Mouse (Mus musculus) heart, embryonic 10.5 days (tissue): ENCODE data around the gene Cxcr4. TPM values are rescaled to one million over a fixed set of nuclear protein-coding genes. Genes with fewer than 3 reads are reported as not detected.
A peak's percentile ranks its signal among the peaks of the same experiment; 100 is the strongest.

ENCODE experiments used
- DNase-seq: peaks from one replicate; pipeline ENCODE4 v3.0.0-alpha.2; 2017; ENCODE audit warnings: low spot score
- H3K27ac ChIP-seq: fragments of 300-500 bp; sonication (generic); 2 replicates; pipeline ENCODE4 v1.5.1; 2016; ENCODE audit warnings: mild to moderate bottlenecking
- H3K27me3 ChIP-seq: fragments of 300-500 bp; sonication (generic); 2 replicates; pipeline ENCODE4 v1.6.1; 2016; ENCODE audit warnings: mild to moderate bottlenecking; ENCODE audit not compliant: poor library complexity, insufficient read depth, severe bottlenecking
- H3K36me3 ChIP-seq: fragments of 300-500 bp; sonication (generic); 2 replicates; pipeline ENCODE4 v1.6.1; 2016; ENCODE audit warnings: mild to moderate bottlenecking, moderate library complexity
- H3K4me1 ChIP-seq: fragments of 300-500 bp; sonication (generic); 2 replicates; pipeline ENCODE4 v1.6.1; 2016; ENCODE audit warnings: mild to moderate bottlenecking
- H3K4me3 ChIP-seq: fragments of 300-500 bp; sonication (generic); 2 replicates; pipeline ENCODE4 v1.5.1; 2016; ENCODE audit warnings: mild to moderate bottlenecking, moderate library complexity
- H3K9me3 ChIP-seq: fragments of 300-500 bp; sonication (generic); 2 replicates; pipeline ENCODE4 v1.6.1; 2016; ENCODE audit warnings: mild to moderate bottlenecking, moderate library complexity
- WGBS: fragments of 180-500 bp; shearing (Covaris S2); methylation state at CpG from one replicate; pipeline ENCODE4 v1.1.7; 2016; 5-methylcytosine and 5-hydroxymethylcytosine counted together
- polyA plus RNA-seq: library from polyadenylated mRNA; unstranded; fragments of >200 nt; fragmentation: Nextera tagmentation; extraction: Ambion mirVana; gene quantifications from 2 replicates; pipeline ENCODE4 v1.2.1, GENCODE M21; 2016

Cxcr4 gene
- polyA plus RNA-seq: 1.2 and 1.7 TPM in 2 replicates

DNA sequence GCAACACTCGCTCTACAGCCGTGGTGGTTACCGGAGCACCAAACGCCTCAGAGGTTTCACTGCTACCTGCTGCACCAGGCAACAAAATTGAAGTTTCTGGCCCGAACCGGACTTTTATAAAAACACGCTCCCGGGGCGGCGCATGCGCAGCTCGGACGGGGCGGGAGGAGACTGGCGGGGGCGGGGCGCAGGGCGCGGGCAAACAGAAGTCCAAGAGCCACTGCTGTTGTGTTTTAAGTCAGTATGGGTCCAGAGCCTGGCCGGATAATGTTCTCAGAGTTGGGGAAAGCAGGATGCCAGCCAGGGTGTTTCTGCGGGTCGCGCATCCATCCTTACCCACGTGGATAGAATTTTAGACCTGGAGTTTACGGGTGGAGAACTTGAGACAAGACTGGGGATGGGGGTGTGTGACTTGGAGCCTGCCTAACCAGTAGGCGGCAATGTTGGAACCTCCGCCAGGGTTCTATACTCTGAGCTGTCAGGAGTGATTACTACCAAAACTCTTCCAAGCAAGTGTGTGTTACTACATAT lies at the start of gene Cxcr4:
TSS of gene Cxcr4 (minus strand) at position 83 of the 531 bp plus-strand sequence.
- DNase-seq: peak; percentile 90
- H3K27me3 ChIP-seq: peaks cover 52% of the 10 kb centered on the region
- WGBS: under 1% methylated on average over 27 of the region's 27 CpGs
- H3K27ac ChIP-seq: peak within 1 kb of the TSS; percentile 70
- no peaks in the 10 kb centered on the region for H3K9me3 ChIP-seq
- H3K4me3 ChIP-seq: peak within 1 kb of the TSS; percentile 66
- H3K36me3 ChIP-seq: peaks cover 4% of the 10 kb centered on the region; the same call in 1 of the 2 replicates
- peaks cover 24% of the 10 kb centered on the region for H3K4me1 ChIP-seq

DNA sequence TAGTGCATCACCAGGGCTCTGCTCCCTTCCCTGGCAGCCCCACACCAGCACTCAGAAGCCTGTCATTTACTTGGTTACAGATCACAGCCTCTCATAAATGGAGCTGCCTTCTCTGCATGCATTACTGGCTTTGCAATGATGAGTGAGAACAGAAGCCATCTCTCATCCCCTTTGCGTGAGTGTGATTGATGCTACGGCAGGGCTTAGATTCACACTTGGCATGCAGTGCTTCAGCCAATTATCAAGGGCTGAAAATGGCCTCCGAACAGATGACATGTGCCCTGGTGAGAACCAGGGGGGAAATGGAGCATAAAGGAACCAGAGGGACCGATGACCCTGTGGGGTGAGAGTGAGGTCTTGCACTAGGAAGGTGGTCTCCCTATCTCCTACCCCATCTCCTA lies 47.6 kb upstream of the Cxcr4 start:
- DNase-seq: no peak
- Histone ChIP-seq H3K9me3 (no peaks in the 10 kb centered on the region), H3K36me3 (no peaks in the 10 kb centered on the region), H3K27me3 (peaks cover 6% of the 10 kb centered on the region; the same call in 1 of the 2 replicates), H3K4me3 (no peak overlapping the region), H3K4me1 (peaks cover 29% of the 10 kb centered on the region), H3K27ac (no peak overlapping the region)
- 19% methylated on average over 4 of the region's 4 CpGs for WGBS

DNA sequence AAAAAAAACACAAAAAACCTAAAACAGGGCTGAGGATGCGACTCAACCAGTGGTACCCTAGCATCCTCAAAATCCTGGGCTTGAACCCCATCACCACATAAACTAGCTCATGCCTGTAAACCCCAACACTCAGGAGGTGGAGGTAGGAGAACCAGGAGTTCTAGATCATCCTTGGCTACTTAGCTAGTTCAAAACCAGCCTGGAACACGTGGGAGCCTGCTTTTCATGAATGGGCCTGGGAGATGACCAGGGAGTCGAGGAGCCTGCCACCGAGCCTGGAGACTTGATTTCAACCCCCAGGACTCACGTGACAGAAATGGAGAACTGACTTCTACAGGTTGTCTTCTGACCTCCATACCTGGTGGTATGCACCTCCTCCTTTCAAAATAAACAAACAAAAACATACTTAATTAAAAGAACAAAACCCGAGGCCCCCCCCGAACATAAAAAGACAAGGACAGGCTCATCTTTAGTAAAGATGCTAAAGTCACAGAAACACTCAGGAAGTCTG lies 45.2 kb upstream of the Cxcr4 start:
- Histone ChIP-seq H3K4me1 (peaks cover 14% of the 10 kb centered on the region; the same call in 1 of the 2 replicates), H3K36me3 (no peaks in the 10 kb centered on the region), H3K27ac (no peak overlapping the region), H3K4me3 (no peak overlapping the region), H3K9me3 (no peaks in the 10 kb centered on the region), H3K27me3 (peaks cover 6% of the 10 kb centered on the region; the same call in 1 of the 2 replicates)
- whole genome bisulfite sequencing: 77% methylated on average over 7 of the region's 7 CpGs
- no peak for DNase-seq

DNA sequence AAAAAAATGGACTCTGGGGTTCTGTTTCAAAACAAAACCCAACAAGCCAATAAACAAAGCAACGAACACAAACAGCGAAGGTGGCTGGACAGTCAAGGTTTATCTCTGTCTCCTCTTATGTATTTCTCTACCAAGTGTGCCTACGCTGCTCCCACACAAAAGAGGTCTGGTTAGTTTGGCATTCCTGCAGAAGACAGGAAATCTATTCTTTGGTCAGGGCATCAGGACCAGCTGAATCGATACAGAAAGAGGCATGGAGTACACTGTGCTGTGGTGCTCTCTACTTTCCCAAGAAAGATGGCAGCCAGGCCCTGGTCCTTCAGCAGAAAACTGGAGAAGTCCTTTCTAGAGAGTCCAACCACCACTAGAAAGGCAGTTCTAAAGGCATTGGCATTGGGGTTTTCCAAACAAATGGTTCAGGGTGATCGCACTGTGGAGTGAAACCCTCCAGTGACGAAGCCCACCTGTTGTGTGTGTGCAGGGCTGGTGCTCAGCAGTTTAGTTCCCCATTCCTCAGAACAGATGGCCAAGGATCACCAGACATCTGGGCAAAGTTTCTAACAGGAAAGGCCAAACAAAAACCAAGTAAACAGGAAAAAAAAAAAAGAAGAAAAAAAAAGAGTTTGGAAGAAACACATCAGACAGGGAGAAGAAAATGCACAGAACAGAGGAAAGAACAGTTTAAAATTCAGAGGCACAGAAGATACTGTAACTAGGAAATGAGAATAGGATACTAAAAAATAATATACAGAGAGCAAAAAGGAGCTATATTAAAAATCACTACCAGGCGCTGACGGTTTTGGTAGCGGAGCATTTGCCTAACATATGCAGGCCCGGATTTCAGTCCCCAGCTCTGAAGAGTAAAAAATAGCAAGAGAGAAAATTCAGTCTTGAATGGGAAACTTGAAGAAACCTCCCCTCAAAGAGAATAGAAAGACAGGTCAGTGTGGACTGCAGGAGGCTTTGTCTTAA lies 44.5 kb upstream of the Cxcr4 start:
- Histone ChIP-seq H3K27ac (no peak overlapping the region), H3K27me3 (peaks cover 6% of the 10 kb centered on the region; the same call in 1 of the 2 replicates), H3K36me3 (no peaks in the 10 kb centered on the region), H3K4me1 (peaks cover 14% of the 10 kb centered on the region; the same call in 1 of the 2 replicates), H3K9me3 (no peaks in the 10 kb centered on the region), H3K4me3 (no peak overlapping the region)
- WGBS: 86% methylated on average over 10 of the region's 10 CpGs
- no peak for DNase-seq

DNA sequence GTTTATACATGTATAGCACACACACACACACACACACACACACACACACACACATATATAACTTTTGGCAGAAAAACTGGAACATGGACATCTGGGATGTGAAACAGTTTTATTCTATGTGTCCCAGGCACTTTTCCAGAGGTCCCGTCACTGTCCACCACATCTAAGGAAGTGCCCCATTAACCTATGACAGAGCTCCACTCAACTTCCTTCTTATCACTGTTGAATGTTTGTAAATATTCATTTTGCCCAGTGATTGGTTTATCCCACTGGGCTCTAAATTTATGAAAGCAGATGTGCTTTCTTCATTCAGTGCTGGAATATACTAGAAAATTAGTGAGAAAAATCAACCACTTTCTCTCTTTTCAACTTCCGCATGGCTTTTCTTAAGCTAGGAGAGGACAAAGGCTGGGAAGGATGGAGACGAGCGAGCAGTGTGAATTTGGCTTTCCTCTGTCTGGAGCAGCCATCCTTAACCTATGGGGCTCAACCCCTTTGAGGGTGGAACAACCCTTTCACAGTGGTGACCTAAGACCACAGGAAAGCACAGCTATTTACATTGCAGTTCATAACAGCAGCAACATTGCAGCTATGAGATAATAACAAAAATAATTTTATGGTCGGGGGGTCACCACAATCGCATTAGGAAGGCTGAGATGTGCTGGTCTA lies 41.8 kb upstream of the Cxcr4 start:
- DNase-seq: no peak
- 76% methylated on average over 6 of the region's 6 CpGs for WGBS
- no peaks in the 10 kb centered on the region for H3K9me3 ChIP-seq
- H3K4me1 ChIP-seq: no peaks in the 10 kb centered on the region
- peaks cover 6% of the 10 kb centered on the region; the same call in 1 of the 2 replicates for H3K27me3 ChIP-seq
- H3K36me3 ChIP-seq: no peaks in the 10 kb centered on the region
- no peak overlapping the region for H3K27ac ChIP-seq
- no peak overlapping the region for H3K4me3 ChIP-seq

DNA sequence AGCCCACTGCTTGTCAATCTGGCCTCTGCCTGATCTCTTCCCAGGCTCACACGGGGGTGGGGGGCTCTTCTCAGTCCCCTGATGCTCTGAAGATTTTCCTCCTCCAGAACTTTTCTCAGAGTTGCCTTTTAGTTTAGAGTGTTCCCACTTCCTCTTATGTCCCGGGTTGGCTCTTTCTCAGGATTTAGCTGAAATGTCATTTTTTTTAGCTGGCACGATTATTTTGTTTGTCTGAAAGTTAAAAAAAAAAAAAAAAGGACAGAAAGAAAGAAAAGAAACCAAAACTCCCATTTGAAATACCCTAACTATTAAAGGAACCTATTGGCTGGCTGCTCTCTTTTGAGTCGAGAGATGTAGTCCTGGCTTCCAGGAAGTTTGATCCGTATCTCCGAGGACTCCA lies 40.4 kb upstream of the Cxcr4 start:
- WGBS: 58% methylated on average over 6 of the region's 6 CpGs
- H3K27ac ChIP-seq: no peak overlapping the region
- H3K4me1 ChIP-seq: no peaks in the 10 kb centered on the region
- no peak overlapping the region for H3K4me3 ChIP-seq
- H3K36me3 ChIP-seq: no peaks in the 10 kb centered on the region
- DNase-seq: no peak
- H3K27me3 ChIP-seq: no peaks in the 10 kb centered on the region
- H3K9me3 ChIP-seq: no peaks in the 10 kb centered on the region

DNA sequence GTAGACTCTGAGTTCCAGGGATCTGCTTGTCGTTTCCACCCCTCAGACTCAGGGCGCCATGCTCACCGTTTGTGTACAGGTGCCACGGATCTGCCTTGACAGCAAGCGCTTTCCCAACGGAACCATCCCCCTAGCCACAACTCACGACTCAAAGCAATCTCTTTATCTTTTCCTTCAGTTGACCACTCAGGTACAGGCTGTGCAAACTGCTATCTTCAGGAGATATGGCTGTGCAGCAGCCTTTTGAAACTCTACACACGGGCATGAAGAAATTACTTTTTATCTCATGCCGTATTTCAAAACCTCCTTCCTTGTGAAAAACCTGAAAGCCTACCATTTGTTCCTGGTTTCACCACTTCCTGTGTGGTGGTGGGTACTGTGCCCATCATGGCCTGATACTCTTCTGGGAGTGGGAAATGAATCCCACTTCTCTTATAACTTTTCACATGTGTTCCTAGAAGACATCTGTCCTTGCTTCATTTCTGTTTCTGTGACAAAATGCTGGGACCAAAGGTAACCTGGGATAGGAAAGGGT lies 34.1 kb upstream of the Cxcr4 start:
- DNase-seq: no peak
- Histone ChIP-seq H3K27me3 (no peaks in the 10 kb centered on the region), H3K27ac (no peak overlapping the region), H3K9me3 (no peaks in the 10 kb centered on the region), H3K4me3 (no peak overlapping the region), H3K4me1 (no peaks in the 10 kb centered on the region), H3K36me3 (no peaks in the 10 kb centered on the region)
- 68% methylated on average over 9 of the region's 9 CpGs for WGBS

DNA sequence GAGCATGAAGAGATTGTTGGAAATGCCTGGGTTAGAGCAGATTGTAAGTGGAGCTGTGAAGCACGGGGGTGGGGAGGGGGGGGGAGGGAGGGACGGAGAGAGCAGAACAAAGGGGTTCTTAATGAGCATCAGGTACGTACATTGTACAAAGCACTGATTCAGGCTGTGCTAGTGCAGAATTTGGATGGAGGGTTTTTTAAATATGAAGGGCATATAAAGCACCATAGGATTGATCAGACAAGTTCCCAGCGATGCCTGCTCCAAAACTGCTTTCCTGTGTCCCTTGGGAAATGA lies 31.4 kb upstream of the Cxcr4 start:
- Histone ChIP-seq H3K4me1 (no peaks in the 10 kb centered on the region), H3K27me3 (no peaks in the 10 kb centered on the region), H3K36me3 (no peaks in the 10 kb centered on the region), H3K4me3 (no peak overlapping the region), H3K9me3 (no peaks in the 10 kb centered on the region), H3K27ac (no peak overlapping the region)
- 67% methylated on average over 4 of the region's 4 CpGs for WGBS
- DNase-seq: no peak

DNA sequence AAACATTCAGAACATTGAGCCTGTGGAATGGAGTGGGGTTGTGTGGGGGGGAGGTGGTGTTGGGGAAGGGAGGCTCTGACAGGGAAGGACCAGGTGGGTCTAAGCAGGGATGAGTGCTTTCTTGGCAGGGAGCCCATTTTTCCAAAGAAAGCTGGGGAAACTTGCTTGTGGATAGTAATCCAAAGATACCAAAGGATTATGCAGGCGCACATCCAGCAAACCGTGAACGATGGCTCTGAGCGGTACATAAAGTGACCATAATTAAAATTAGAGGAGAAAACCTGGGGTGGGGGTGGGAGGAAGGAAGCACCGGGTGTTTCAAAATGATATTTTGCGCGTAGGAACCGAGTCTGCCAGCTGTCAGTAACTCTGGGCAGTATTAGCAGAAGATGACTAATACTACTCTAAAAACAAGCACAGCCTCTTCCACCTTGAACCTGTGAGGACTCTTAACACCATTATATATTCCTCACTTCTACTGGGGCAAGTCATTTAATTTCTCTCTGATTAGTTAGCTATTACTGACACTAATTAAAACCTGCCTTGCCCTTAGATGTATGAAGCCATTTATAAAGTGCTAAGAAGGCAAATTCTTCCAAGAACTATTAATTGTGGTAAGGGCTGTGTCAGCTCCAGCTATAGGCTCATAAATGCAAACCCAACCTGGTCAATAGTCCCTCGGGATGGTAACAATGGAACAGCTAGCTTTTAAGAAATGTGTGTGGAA lies 30.9 kb upstream of the Cxcr4 start:
- H3K27ac ChIP-seq: no peak overlapping the region
- H3K4me1 ChIP-seq: no peaks in the 10 kb centered on the region
- no peak for DNase-seq
- no peaks in the 10 kb centered on the region for H3K36me3 ChIP-seq
- no peaks in the 10 kb centered on the region for H3K9me3 ChIP-seq
- H3K4me3 ChIP-seq: no peak overlapping the region
- H3K27me3 ChIP-seq: no peaks in the 10 kb centered on the region
- WGBS: 74% methylated on average over 9 of the region's 9 CpGs

DNA sequence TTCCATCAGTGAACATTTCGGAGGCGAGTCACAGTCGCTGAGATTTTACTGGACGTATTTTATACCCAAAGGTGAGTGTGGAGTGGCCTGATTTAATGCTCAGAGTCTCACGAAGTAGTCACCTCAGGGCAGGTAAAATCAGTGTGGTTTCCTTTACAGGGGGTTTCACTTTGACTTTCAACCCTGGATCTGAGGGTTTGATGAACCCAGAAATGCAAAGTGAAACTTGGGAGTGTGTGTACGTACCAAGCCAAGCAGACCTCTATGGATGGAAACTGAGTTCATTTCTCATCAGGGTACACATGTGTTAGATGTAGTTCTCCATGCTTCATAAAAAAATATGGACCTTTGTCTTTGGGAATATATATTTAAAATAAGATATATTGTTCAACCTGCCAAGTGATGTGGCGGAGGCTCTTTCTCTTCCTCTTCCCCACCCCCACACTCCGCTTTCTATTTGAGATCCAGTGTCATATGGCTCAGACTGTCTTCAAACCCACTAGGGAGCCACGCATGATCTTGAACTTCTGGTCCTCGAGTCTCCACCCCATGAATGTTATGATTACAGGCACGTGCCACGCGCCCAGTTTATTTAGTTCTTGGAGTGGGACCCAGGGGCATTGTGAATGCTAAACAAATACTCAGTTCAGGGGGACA lies 25.7 kb upstream of the Cxcr4 start:
- DNase-seq: no peak
- 86% methylated on average over 13 of the region's 13 CpGs for WGBS
- H3K4me3 ChIP-seq: no peak overlapping the region
- no peaks in the 10 kb centered on the region for H3K36me3 ChIP-seq
- no peak overlapping the region for H3K27ac ChIP-seq
- H3K9me3 ChIP-seq: no peaks in the 10 kb centered on the region
- no peaks in the 10 kb centered on the region for H3K4me1 ChIP-seq
- no peaks in the 10 kb centered on the region; the same call in 1 of the 2 replicates for H3K27me3 ChIP-seq

DNA sequence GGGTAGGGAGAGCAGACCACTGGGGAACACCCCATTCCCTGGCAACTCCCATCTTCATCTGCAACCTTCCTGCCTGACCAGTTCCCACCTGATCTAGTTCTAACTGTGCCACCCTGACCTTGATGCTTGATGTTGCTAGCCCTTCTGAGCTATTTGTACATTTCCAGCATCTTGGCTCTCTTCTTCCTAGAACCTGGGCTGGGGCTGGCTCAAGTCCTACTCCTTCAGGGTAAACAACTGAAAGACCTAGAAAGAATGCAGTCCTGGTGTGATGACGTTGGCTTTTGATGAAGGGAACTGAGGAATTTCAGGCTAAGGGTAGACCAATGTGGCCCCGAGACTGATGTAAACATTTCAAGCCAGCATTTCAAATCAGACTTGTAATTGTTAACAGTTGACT lies 24.5 kb upstream of the Cxcr4 start:
- H3K27ac ChIP-seq: no peak overlapping the region
- H3K36me3 ChIP-seq: no peaks in the 10 kb centered on the region
- H3K4me3 ChIP-seq: no peak overlapping the region
- H3K9me3 ChIP-seq: no peaks in the 10 kb centered on the region
- 51% methylated on average over 2 of the region's 2 CpGs for WGBS
- no peaks in the 10 kb centered on the region for H3K4me1 ChIP-seq
- no peak for DNase-seq
- H3K27me3 ChIP-seq: no peaks in the 10 kb centered on the region; the same call in 1 of the 2 replicates

DNA sequence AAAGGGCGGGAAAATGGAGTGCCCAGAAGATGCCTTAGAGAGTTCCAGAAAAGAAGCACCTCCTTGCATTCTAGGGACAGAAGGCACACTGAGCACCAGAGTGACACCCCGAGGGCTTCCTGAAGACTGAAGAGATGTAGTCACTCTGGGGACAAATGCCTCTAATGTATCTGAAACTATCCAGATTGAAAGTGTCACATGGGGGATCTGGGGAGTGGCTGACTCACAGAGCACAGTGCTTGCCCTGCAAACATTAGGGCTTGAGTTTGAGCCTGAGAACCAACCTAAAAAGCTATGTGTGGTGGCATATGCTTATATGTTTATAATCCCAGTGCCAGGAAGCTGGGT lies 23.3 kb upstream of the Cxcr4 start:
- H3K4me1 ChIP-seq: no peaks in the 10 kb centered on the region
- 74% methylated on average over 2 of the region's 2 CpGs for WGBS
- DNase-seq: no peak
- H3K36me3 ChIP-seq: no peaks in the 10 kb centered on the region
- no peaks in the 10 kb centered on the region; the same call in 1 of the 2 replicates for H3K27me3 ChIP-seq
- H3K9me3 ChIP-seq: no peaks in the 10 kb centered on the region
- no peak overlapping the region for H3K27ac ChIP-seq
- H3K4me3 ChIP-seq: no peak overlapping the region
